ENCODE assay signal across 24 mouse cellular contexts in genomic region chr13:98702361-98702760, GRCm38 (mm10). TPM values are rescaled to one million over a fixed set of nuclear protein-coding genes. Genes with fewer than 3 reads are reported as not detected.
DNase-seq lines count a peak whose midpoint lies in the region; ATAC-seq lines count a peak whose summit lies in the region.
"Had no signal": no experiment of that assay in that cellular context is flagged by ENCODE, and none has a peak within 500 bp of the region (broad histone marks: within the 10 kb centered on the region; RNA-seq: fewer than 3 reads in every experiment).

No protein-coding gene starts in this region.

- no peaks in the 10 kb centered on the region for H3K36me3 ChIP-seq in forebrain, embryonic 11.5 days (ENCODE audit: control insufficient read depth, insufficient read depth, low read length)
- H3K36me3 ChIP-seq in forebrain, embryonic 10.5 days (replicated peaks), result no peaks in the 10 kb centered on the region
- no peaks in the 10 kb centered on the region for H3K36me3 ChIP-seq in intestine, embryonic 14.5 days (ENCODE audit: control insufficient read depth, insufficient read depth, low read length)
- no peaks in the 10 kb centered on the region for H3K36me3 ChIP-seq in intestine, embryonic 16.5 days (ENCODE audit: control insufficient read depth, insufficient read depth, low read length)
- H3K36me3 ChIP-seq: G1E had no signal

- no peak overlapping the region for H3K27ac ChIP-seq in forebrain, embryonic 11.5 days (ENCODE audit: low read depth, low read length)
- H3K27ac ChIP-seq in forebrain, embryonic 10.5 days, result no peak overlapping the region
- no peak overlapping the region for H3K27ac ChIP-seq in intestine, embryonic 14.5 days (ENCODE audit: low read depth)
- H3K27ac ChIP-seq in intestine, embryonic 16.5 days (ENCODE audit: low read length), result no peak overlapping the region

- H3K4me2 ChIP-seq in forebrain, embryonic 11.5 days (ENCODE audit: low read depth, low read length, severe bottlenecking), result no peak overlapping the region
- H3K4me2 ChIP-seq in intestine, embryonic 14.5 days (ENCODE audit: low read length), result no peak overlapping the region
- H3K4me2 ChIP-seq in intestine, embryonic 16.5 days (ENCODE audit: low read depth, low read length), result no peak overlapping the region

- no peaks in the 10 kb centered on the region for H3K4me1 ChIP-seq in forebrain, embryonic 11.5 days (replicated peaks; ENCODE audit: control insufficient read depth, insufficient read depth, low read length)
- peaks cover 15% of the 10 kb centered on the region; the same call in 1 of the 2 replicates for H3K4me1 ChIP-seq in forebrain, embryonic 10.5 days
- H3K4me1 ChIP-seq in intestine, embryonic 14.5 days (replicated peaks; ENCODE audit: control insufficient read depth, insufficient read depth, low read length), result peaks cover 18% of the 10 kb centered on the region
- H3K4me1 ChIP-seq in intestine, embryonic 16.5 days (ENCODE audit: control insufficient read depth, insufficient read depth, low read length), result peaks cover 11% of the 10 kb centered on the region

- no peak overlapping the region for H3K9ac ChIP-seq in forebrain, embryonic 11.5 days (ENCODE audit: low read length)
- no peak overlapping the region for H3K9ac ChIP-seq in intestine, embryonic 14.5 days (ENCODE audit: low read length)
- H3K9ac ChIP-seq in intestine, embryonic 16.5 days (ENCODE audit: low read depth, low read length), result no peak overlapping the region

- peak; percentile 21 for DNase-seq in forebrain, embryonic 11.5 days (ENCODE audit: low spot score)
- DNase-seq in forebrain, embryonic 10.5 days (ENCODE audit: extremely low spot score, low spot score), result no peak
- peak; percentile 75 for DNase-seq in heart, adult 11 months
- no peak for DNase-seq in heart, postnatal 25 days (ENCODE audit: low spot score)
- DNase-seq in intestine, embryonic 14.5 days (ENCODE audit: low spot score), result peak; percentile 41
- DNase-seq: adrenal gland, adult 2 months; adrenal gland, adult 8-10 months; adrenal gland, postnatal 10 days; adrenal gland, postnatal 14 days; adrenal gland, postnatal 25 days; adrenal gland, postnatal 36 days; B cell, adult 2 months; cerebellum, adult 11 months; cerebellum, adult 11-12 months; cerebellum, adult 18-20 months had no signal

- ATAC-seq in forebrain, embryonic 11.5 days (replicated peaks; ENCODE audit: low FRiP score), result no peak
- ATAC-seq in intestine, embryonic 14.5 days (replicated peaks; ENCODE audit: low FRiP score, low TSS enrichment, low read depth), result no peak
- ATAC-seq in intestine, embryonic 16.5 days, result no peak
- ATAC-seq: activated CD4-positive, CD25-positive, alpha-beta regulatory T cell, adult 4 months; CD4-positive, CD25-positive, alpha-beta regulatory T cell, adult 4 months; Patski had no signal

- intact Hi-C loops in heart, postnatal 25 days (cut with DNase I), result no loop called here

- 90% methylated on average over 8 of the region's 8 CpGs for WGBS in forebrain, embryonic 11.5 days
- WGBS in forebrain, embryonic 10.5 days, result 94% methylated on average over 8 of the region's 8 CpGs
- WGBS in intestine, embryonic 14.5 days, result 91% methylated on average over 8 of the region's 8 CpGs
- WGBS in intestine, embryonic 16.5 days, result 89% methylated on average over 8 of the region's 8 CpGs

- H3K4me3 ChIP-seq in forebrain, embryonic 11.5 days (ENCODE audit: low read depth, low read length), result no peak overlapping the region
- no peak overlapping the region for H3K4me3 ChIP-seq in forebrain, embryonic 10.5 days
- no peak overlapping the region for H3K4me3 ChIP-seq in intestine, embryonic 14.5 days (ENCODE audit: low read depth, low read length)
- no peak overlapping the region for H3K4me3 ChIP-seq in intestine, embryonic 16.5 days (ENCODE audit: low read length)

- no peaks in the 10 kb centered on the region for H3K27me3 ChIP-seq in forebrain, embryonic 11.5 days (ENCODE audit: control insufficient read depth, insufficient read depth, low read length)
- no peaks in the 10 kb centered on the region for H3K27me3 ChIP-seq in forebrain, embryonic 10.5 days (ENCODE audit: poor library complexity, severe bottlenecking)
- H3K27me3 ChIP-seq in intestine, embryonic 14.5 days (replicated peaks; ENCODE audit: control insufficient read depth, insufficient read depth, low read length), result no peaks in the 10 kb centered on the region
- H3K27me3 ChIP-seq in intestine, embryonic 16.5 days (replicated peaks; ENCODE audit: control insufficient read depth, insufficient read depth, low read length), result no peaks in the 10 kb centered on the region
- H3K27me3 ChIP-seq: CH12.LX, Patski had no signal

- no peaks in the 10 kb centered on the region for H3K9me3 ChIP-seq in forebrain, embryonic 11.5 days (ENCODE audit: control insufficient read depth, low read length)
- H3K9me3 ChIP-seq in forebrain, embryonic 10.5 days, result no peaks in the 10 kb centered on the region
- no peaks in the 10 kb centered on the region for H3K9me3 ChIP-seq in intestine, embryonic 14.5 days (ENCODE audit: control insufficient read depth, low read length)
- H3K9me3 ChIP-seq in intestine, embryonic 16.5 days (ENCODE audit: control insufficient read depth, low read length), result no peaks in the 10 kb centered on the region
- H3K9me3 ChIP-seq: G1E had no signal

RNA-seq across cellular contexts. Expression of gene Tmem171, which starts 7.7 kb away (rescaled TPM):
- not detected in 2 replicates for polyA plus RNA-seq in forebrain, embryonic 11.5 days (2014; fragmentation: Nextera tagmentation; extraction: Ambion mirVana)
- polyA plus RNA-seq in forebrain, embryonic 10.5 days (2016; fragmentation: Nextera tagmentation; extraction: Ambion mirVana), result not detected in 2 replicates
- total RNA-seq in heart, postnatal 25 days (2021), result 10 to 100 TPM in 1 of 2 experiments, 1 to 10 TPM in 1; 3.2 to 10.6 TPM
- 18.1 and 19.7 TPM in 2 replicates for polyA plus RNA-seq in intestine, embryonic 14.5 days (2014; fragmentation: Nextera tagmentation; extraction: Ambion mirVana)
- polyA plus RNA-seq in intestine, embryonic 16.5 days (2015; fragmentation: Nextera tagmentation; extraction: Ambion mirVana), result 36.4 and 43.2 TPM in 2 replicates
- total RNA-seq: adrenal gland, postnatal 25 days; CH12.LX; ES-E14; MEL had no signal
- polyA plus RNA-seq: brain, embryonic 14.5 days; CD4-positive, CD25-positive, alpha-beta regulatory T cell, adult 4 months; G1E had no signal

Comparison
In these comparisons a context has a peak if more than half of its experiments do, and no peak if none do; other contexts are left out.
1. DNase-seq: peak in forebrain, embryonic 11.5 days (single experiment), heart, adult 11 months (single experiment) and intestine, embryonic 14.5 days (single experiment); none in forebrain, embryonic 10.5 days (single experiment) and heart, postnatal 25 days (single experiment).
2. RNA of gene Tmem171, which starts 7.7 kb away (polyA plus RNA-seq): 36.4 to 43.2 TPM in intestine, embryonic 16.5 days and 18.1 to 19.7 TPM in intestine, embryonic 14.5 days; not detected in forebrain, embryonic 11.5 days and not detected in forebrain, embryonic 10.5 days; every median in the first group is over 10 times any median in the second.